Mouse (Mus musculus) G1E (cell line): ENCODE results near the gene Heatr3.

ENCODE experiments used
- CTCF ChIP-seq: IDR thresholded peaks from 2 replicates; pipeline ENCODE4 v1.5.1; 2012; ENCODE audit warnings: low read depth, low read length, inconsistent platforms, mixed read lengths
- GATA1 ChIP-seq: IDR thresholded peaks from 2 replicates; pipeline ENCODE4 v1.6.1; 2012; ENCODE audit warnings: borderline replicate concordance, low read length, inconsistent platforms, mixed read lengths
- GATA2 ChIP-seq: IDR thresholded peaks from 2 replicates; pipeline ENCODE4 v1.6.1; 2012; ENCODE audit warnings: low read depth, low read length, inconsistent platforms, borderline replicate concordance
- POLR2AphosphoS5 ChIP-seq: IDR thresholded peaks from 2 replicates; pipeline ENCODE4 v1.6.1; 2012; ENCODE audit warnings: low read depth, low read length, inconsistent platforms; ENCODE audit not compliant: insufficient replicate concordance
- TAL1 ChIP-seq: conservative IDR thresholded peaks from 2 replicates; pipeline ENCODE4 v1.6.1; 2012; ENCODE audit warnings: low read depth, low read length, inconsistent platforms, mixed read lengths

DNA sequence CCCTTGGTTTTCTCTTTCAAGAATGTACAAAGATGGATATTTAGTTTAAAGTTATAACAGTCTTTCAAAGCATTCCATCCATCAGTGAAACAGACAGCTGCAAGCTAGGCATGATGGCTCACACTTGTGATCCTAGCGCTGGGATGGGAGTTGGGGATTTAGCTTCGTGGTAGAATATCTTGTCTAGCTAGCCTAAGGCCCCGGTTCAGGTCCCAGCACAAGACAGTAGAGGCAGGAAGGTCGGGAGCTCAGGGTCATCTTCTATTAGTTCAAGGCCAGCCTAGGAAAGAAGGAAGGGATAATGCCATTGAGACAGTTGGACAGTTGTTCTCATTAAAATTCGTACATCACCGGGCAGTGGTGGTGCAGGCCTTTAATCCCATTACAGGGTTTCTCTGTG is 48.1 kb downstream of the Heatr3 start:
- TF ChIP-seq GATA1 (no peak), TAL1 (no peak), CTCF (no peak), POLR2AphosphoS5 (no peak), GATA2 (no peak)
